Mouse (Mus musculus) ES-E14 (cell line): ENCODE results near the gene Map10.

ENCODE experiments used
- CHD2 ChIP-seq: IDR thresholded peaks from 2 replicates; pipeline ENCODE4 v1.6.1; 2014; ENCODE audit warnings: mild to moderate bottlenecking, low read depth, low read length, inconsistent platforms
- HCFC1 ChIP-seq: IDR thresholded peaks from 2 replicates; pipeline ENCODE4 v1.6.1; 2012; ENCODE audit warnings: low read length, inconsistent platforms, borderline replicate concordance; ENCODE audit not compliant: insufficient read depth
- MAFK ChIP-seq: IDR thresholded peaks from 2 replicates; pipeline ENCODE4 v1.6.1; 2014; ENCODE audit warnings: mild to moderate bottlenecking, low read depth, low read length, inconsistent platforms; ENCODE audit not compliant: insufficient read depth
- ZC3H11A ChIP-seq: IDR thresholded peaks from 2 replicates; pipeline ENCODE4 v1.6.1; 2012; ENCODE audit warnings: low read depth, mild to moderate bottlenecking, inconsistent platforms, low read length, borderline replicate concordance
- ZNF384 ChIP-seq: IDR thresholded peaks from 2 replicates; pipeline ENCODE4 v1.6.1; 2012; ENCODE audit warnings: low read depth, low read length, inconsistent platforms

GRCm38 (mm10) chr8:125690961-125691360 lies 21.3 kb downstream of the Map10 start:
- TF ChIP-seq ZNF384 (no peak), MAFK (no peak), CHD2 (no peak), ZC3H11A (no peak), HCFC1 (no peak)
